Mouse (Mus musculus): ENCODE measurements around the gene Lrp6. TPM values are rescaled to one million over a fixed set of nuclear protein-coding genes. Genes with fewer than 3 reads are reported as not detected.

Gene Lrp6
- polyA plus RNA-seq, 1 experiment from 2014 or later: 41.6 TPM

DNA sequence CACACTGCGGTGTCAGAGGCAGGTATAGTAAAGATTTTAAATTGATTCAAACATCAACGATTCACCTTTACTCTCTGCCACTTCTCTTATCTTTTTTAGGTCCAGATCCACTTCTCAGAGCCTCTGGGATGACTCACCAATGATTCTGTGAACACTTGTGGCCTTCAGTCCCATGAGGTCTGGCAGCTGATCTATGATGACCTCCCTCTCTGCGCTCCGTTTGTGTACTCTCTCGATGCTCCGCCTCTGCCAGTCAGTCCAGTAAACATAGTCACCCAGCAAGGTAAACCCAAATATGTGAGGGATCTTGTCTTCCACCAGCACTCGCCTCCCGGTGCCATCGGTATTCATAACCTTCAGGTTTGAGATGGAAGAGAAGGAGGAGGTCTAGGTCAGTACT lies 80.4 kb downstream of the Lrp6 start:
- Histone ChIP-seq H3K9ac (no peak overlapping the region), H3K9me3 (no peaks in the 10 kb centered on the region), H3K4me1 (0 out of 2 replicates have a peak, but pooled peaks cover 2% of the 10 kb centered on the region), H3K27ac (no peak overlapping the region), H3K4me2 (replicated peaks) (no peak overlapping the region), H3K27me3 (no peaks in the 10 kb centered on the region), H3K4me3 (no peak overlapping the region), H3K36me3 (peaks cover 32% of the 10 kb centered on the region)
- 91% methylated on average over 9 of the region's 9 CpGs for WGBS
- ATAC-seq (ENCODE audit: insufficient number of reproducible peaks, insufficient read depth, low FRiP score, low TSS enrichment): no peak

DNA sequence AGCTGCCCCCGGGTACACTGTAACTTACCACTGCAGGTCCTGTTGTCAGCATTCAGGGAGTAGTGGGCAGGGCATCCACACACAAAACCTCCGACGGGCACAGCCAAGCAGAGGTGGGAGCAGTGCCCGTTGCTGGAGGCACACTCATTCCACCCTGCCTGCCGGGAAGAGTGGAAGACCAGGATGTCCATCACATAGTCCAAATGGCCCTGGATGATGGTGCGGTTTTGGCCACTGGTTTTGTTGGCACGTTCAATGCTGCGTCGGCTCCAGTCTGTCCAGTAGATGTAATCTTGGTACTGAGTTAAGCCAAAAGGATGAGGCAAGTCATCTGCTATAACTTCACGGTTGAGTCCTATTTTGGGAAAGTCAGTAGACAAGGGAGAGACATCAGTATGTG lies 87.3 kb downstream of the Lrp6 start:
- H3K9ac ChIP-seq: no peak overlapping the region
- H3K4me2 ChIP-seq (replicated peaks): no peak overlapping the region
- peaks cover 50% of the 10 kb centered on the region for H3K36me3 ChIP-seq
- no peak overlapping the region for H3K4me3 ChIP-seq
- no peaks in the 10 kb centered on the region for H3K27me3 ChIP-seq
- no peak for ATAC-seq (ENCODE audit: insufficient number of reproducible peaks, insufficient read depth, low FRiP score, low TSS enrichment)
- WGBS: 97% methylated on average over 10 of the region's 10 CpGs
- no peaks in the 10 kb centered on the region; the same call in 1 of the 2 replicates for H3K4me1 ChIP-seq
- H3K27ac ChIP-seq: no peak overlapping the region
- H3K9me3 ChIP-seq: no peaks in the 10 kb centered on the region

DNA sequence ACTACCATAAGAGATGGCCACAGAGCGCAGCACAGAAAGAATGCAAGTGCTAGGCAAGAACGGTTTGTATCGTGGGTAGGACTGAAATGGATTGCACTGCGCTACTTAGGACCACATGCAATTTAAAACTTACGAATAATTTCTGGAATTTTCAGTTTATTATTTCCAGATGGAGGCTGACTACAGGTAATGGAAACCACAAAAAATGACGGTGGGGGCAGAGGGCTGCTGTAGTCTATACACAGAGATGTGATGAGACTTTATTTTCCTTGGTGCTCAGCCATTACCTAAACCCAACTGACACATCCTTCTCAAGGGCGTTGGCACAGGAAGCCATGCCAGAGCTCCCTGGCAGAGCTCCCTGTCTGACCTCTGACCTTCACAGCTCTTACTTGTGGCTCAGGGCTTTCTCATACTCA lies 93.6 kb downstream of the Lrp6 start:
- ATAC-seq (ENCODE audit: insufficient number of reproducible peaks, insufficient read depth, low FRiP score, low TSS enrichment): peak; percentile 81
- peak overlapping the region; percentile 74 for H3K27ac ChIP-seq

DNA sequence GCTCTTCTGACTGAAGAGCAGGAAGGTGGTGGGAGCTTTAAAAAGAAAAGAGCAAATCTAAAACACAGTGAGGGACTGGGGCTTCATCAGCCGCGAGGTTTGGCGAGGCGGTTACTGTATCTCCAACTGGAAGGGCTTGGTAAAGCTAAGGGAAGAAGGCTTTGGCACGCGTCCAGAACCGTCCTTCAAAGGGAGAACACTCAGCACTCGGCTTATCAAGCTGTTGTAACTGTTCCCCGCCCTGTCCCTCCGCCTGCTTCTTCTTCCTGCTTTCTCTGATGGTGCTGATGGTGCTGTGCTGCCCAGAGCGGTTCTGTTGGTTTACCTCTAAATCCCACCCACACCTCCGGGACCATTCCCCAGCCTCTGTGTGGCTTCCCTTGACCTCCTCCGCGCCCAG lies 95.9 kb downstream of the Lrp6 start:
- Histone ChIP-seq H3K4me1 (peaks cover 14% of the 10 kb centered on the region; the same call in 1 of the 2 replicates), H3K4me3 (no peak overlapping the region), H3K36me3 (peaks cover 33% of the 10 kb centered on the region), H3K4me2 (replicated peaks) (no peak overlapping the region), H3K27me3 (no peaks in the 10 kb centered on the region), H3K9me3 (no peaks in the 10 kb centered on the region), H3K9ac (no peak overlapping the region), H3K27ac (0 out of 2 replicates have a peak overlapping the region, but pooled peaks have one; percentile 50)
- ATAC-seq (ENCODE audit: insufficient number of reproducible peaks, insufficient read depth, low FRiP score, low TSS enrichment): no peak
- 88% methylated on average over 14 of the region's 14 CpGs for WGBS

More for the DNA sequence above, 93.6 kb downstream of the Lrp6 start:
- Histone ChIP-seq H3K27me3 (no peaks in the 10 kb centered on the region), H3K4me1 (peaks cover 14% of the 10 kb centered on the region), H3K9ac (no peak overlapping the region), H3K4me2 (replicated peaks) (no peak overlapping the region), H3K9me3 (no peaks in the 10 kb centered on the region), H3K36me3 (peaks cover 36% of the 10 kb centered on the region), H3K4me3 (no peak overlapping the region)
- 31% methylated on average over 7 of the region's 7 CpGs for WGBS

DNA sequence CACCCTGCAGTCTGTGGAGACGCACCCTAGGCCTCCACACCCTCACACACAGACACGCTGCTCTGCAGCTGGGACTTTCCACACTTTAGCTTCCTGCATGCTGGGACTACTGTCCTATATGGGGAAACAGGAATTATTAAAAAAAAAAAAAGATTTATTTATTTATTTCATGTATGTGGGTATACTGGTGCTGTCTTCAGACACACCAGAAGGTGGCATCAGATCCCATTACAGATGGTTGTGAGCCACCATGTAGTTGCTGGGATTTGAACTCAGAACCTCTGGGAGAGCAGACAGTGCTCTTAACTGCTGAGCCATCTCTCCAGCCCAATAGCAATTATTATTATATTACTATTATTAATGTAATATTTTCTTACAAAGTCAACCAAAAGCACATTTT lies 97.5 kb downstream of the Lrp6 start:
- WGBS: 96% methylated on average over 2 of the region's 2 CpGs
- Histone ChIP-seq H3K9ac (no peak overlapping the region), H3K4me1 (peaks cover 14% of the 10 kb centered on the region; the same call in 1 of the 2 replicates), H3K4me3 (no peak overlapping the region), H3K9me3 (no peaks in the 10 kb centered on the region), H3K27me3 (no peaks in the 10 kb centered on the region), H3K4me2 (replicated peaks) (no peak overlapping the region), H3K27ac (no peak overlapping the region), H3K36me3 (peaks cover 37% of the 10 kb centered on the region)
- no peak for ATAC-seq (ENCODE audit: insufficient number of reproducible peaks, insufficient read depth, low FRiP score, low TSS enrichment)

DNA sequence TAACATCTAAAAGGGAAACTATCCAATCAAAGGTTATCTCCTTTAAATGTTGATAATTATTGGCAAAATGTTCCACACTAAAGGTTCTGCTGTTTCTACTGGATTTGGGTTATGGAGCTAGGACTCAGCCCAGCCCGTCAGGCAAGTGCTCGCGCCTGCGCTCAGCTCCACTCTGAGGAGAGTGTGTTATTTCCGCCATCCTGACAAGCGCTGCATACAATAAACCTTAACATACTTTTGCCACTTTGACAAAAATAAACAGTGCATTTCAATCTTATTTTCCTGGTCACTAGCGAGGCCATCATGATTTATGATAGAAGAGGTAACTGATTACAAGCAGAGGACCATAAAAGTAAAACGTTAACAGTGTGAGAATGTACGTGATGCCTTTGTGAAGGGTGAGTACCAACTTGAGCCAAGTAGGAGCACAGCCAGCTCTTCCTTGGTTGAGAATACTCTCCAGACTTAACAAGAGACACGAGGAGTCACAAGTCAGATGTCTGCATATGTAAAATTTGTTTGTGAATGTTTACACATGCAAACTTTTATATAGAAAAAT lies 100.0 kb downstream of the Lrp6 start:
- H3K4me1 ChIP-seq: peaks cover 4% of the 10 kb centered on the region; the same call in 1 of the 2 replicates
- ATAC-seq (ENCODE audit: insufficient number of reproducible peaks, insufficient read depth, low FRiP score, low TSS enrichment): no peak
- no peak overlapping the region for H3K4me3 ChIP-seq
- 93% methylated on average over 10 of the region's 10 CpGs for WGBS
- no peak overlapping the region for H3K4me2 ChIP-seq (replicated peaks)
- no peaks in the 10 kb centered on the region for H3K27me3 ChIP-seq
- H3K9ac ChIP-seq: no peak overlapping the region
- peaks cover 46% of the 10 kb centered on the region for H3K36me3 ChIP-seq
- H3K9me3 ChIP-seq: no peaks in the 10 kb centered on the region
- no peak overlapping the region for H3K27ac ChIP-seq

DNA sequence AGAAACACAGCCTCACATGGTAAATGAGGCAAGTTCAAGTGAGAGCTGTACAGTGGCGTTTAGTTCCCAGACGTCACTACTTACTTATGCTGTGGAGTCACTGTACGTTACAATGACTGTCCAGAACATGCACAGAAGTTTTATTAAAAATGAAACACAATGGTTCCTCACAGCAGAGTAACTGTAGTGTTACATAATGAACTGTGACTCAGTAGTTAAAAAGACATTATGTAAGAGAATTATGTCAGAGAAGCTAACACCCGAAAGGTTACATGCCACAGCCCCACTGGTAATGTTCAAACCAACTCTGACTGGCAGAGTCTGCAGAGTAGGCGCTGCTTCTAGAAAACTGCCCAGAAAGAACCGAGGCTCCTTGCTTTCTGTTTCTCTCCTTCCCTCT lies 105.6 kb downstream of the Lrp6 start:
- ATAC-seq (ENCODE audit: insufficient number of reproducible peaks, insufficient read depth, low FRiP score, low TSS enrichment): no peak
- 93% methylated on average over 6 of the region's 6 CpGs for WGBS
- Histone ChIP-seq H3K4me3 (no peak overlapping the region), H3K27me3 (no peaks in the 10 kb centered on the region), H3K4me1 (no peaks in the 10 kb centered on the region), H3K36me3 (peaks cover 67% of the 10 kb centered on the region), H3K9ac (no peak overlapping the region), H3K27ac (no peak overlapping the region), H3K9me3 (no peaks in the 10 kb centered on the region), H3K4me2 (replicated peaks) (no peak overlapping the region)

DNA sequence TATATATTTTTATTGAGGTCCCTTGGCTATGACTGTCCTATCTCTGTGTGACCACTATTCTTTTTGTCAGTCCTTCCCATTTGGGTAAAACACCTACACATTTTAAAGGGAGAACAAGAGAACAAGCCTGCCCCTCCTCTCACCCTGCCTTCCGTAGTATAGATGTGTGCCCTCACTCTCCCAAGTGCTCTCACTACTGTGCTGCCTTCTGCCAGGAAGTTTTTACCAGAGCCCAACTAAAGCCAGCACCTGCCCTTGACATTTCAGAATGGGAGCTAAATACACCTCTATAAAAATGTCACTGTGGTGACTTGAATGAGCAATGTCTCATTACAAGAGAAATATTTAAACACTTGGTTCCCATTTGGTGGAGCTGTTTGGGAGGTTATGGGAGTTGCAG lies 108.4 kb downstream of the Lrp6 start:
- Histone ChIP-seq H3K27me3 (no peaks in the 10 kb centered on the region), H3K9me3 (no peaks in the 10 kb centered on the region), H3K4me1 (no peaks in the 10 kb centered on the region), H3K4me2 (replicated peaks) (no peak overlapping the region), H3K36me3 (peaks cover 79% of the 10 kb centered on the region), H3K27ac (no peak overlapping the region), H3K9ac (no peak overlapping the region), H3K4me3 (no peak overlapping the region)
- 90% methylated on average over 1 of the region's 1 CpGs for WGBS
- no peak for ATAC-seq (ENCODE audit: insufficient number of reproducible peaks, insufficient read depth, low FRiP score, low TSS enrichment)

DNA sequence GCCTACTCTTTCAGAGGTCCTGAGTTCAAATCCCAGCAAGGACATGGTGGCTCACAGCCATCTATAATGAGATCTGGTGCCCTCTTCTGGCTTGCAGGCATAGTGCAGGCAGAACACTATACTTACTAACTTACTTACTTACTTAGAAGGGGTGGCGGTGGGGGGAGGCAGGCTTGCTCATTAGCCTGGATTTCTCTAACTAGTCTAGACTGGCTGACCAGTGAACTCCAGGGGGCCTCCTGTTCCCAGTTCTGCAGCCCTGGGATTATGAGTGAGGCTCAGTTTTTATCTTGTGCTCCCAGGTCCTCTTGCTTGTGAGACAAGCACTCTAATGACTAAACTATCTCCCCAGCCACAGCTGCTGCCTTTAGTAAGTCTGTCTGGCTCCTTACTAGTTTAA lies 112.7 kb downstream of the Lrp6 start:
- ATAC-seq (ENCODE audit: insufficient number of reproducible peaks, insufficient read depth, low FRiP score, low TSS enrichment): no peak

DNA sequence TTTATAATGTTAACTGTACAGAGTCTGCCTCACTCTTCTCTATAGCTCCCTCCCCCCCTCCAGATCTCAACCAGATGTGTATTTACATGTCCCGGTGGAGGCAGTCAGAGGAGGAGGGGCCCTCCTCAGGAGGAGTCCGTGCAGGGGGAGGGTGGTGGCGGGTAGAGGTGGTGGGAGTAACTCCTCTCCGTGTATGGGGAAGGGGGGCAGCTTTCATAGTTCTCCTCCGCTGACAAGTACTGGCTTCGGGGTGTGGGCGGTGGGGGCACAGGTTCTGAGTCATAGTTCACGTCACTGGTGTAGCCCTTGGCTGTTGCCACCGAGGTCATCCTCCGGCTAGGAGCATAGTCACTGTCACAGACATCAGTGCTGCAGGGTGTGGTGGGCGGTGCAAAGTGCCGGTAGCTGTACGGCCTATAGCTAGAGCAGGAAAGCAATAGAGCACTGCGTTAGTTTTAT lies 116.1 kb downstream of the Lrp6 start:
- H3K27me3 ChIP-seq: no peaks in the 10 kb centered on the region
- peaks cover 23% of the 10 kb centered on the region for H3K4me1 ChIP-seq
- H3K27ac ChIP-seq: peak overlapping the region; percentile 81
- peaks cover 60% of the 10 kb centered on the region for H3K36me3 ChIP-seq
- 36% methylated on average over 14 of the region's 14 CpGs for WGBS
- H3K4me2 ChIP-seq (replicated peaks): peak overlapping the region; percentile 17; the same call in 1 of the 2 replicates
- no peaks in the 10 kb centered on the region for H3K9me3 ChIP-seq
- peak; percentile 89 for ATAC-seq (ENCODE audit: insufficient number of reproducible peaks, insufficient read depth, low FRiP score, low TSS enrichment)
- no peak overlapping the region for H3K9ac ChIP-seq
- no peak overlapping the region for H3K4me3 ChIP-seq

More for the DNA sequence above, 112.7 kb downstream of the Lrp6 start:
- no peaks in the 10 kb centered on the region for H3K27me3 ChIP-seq
- H3K4me2 ChIP-seq (replicated peaks): no peak overlapping the region
- H3K9me3 ChIP-seq: no peaks in the 10 kb centered on the region
- WGBS: 92% methylated on average over 1 of the region's 1 CpGs
- H3K4me1 ChIP-seq: peaks cover 23% of the 10 kb centered on the region
- H3K4me3 ChIP-seq: no peak overlapping the region
- no peak overlapping the region for H3K27ac ChIP-seq
- no peak overlapping the region for H3K9ac ChIP-seq
- peaks cover 77% of the 10 kb centered on the region for H3K36me3 ChIP-seq

DNA sequence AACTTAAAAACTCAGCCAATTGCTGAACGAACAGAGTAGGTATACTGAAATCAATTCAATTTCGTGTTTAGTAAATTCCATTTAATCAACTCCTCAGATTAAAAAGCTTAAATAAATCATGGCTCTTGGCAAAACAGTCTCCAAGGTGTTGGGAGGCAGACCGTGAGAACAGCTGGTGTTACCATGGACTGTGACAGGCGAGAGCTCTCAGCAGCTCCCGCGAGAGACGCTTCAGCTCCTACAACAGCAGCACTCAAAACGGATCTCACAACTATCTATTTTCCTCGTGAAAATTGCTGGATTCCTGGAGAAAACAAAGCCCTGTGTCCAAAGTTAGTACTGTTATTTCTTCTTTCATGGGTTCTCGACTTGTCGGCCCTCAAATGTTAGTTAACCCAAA lies 116.8 kb downstream of the Lrp6 start:
- WGBS: 60% methylated on average over 11 of the region's 11 CpGs

DNA sequence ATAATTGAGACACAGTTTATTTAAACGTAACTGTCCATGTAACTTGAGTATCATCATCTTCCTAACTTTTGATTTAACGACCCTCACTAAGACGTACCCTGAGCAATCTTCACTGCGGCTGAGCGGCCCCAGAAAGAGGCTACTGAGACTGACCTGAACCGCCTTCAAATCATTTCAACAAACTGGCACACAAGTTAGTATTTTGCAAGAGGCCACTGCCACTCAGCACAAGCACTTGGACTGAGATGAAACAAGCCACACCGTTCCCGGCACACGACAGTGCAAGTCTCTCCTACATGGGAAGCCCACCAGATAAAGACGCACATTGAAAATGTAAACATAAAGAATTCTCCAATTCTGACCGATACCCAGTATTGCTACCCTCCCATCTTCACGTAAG lies 118.3 kb downstream of the Lrp6 start:
- H3K4me1 ChIP-seq: peaks cover 23% of the 10 kb centered on the region
- no peak for ATAC-seq (ENCODE audit: insufficient number of reproducible peaks, insufficient read depth, low FRiP score, low TSS enrichment)
- no peak overlapping the region for H3K4me2 ChIP-seq (replicated peaks)
- no peak overlapping the region for H3K9ac ChIP-seq
- no peak overlapping the region for H3K27ac ChIP-seq
- H3K27me3 ChIP-seq: no peaks in the 10 kb centered on the region
- no peaks in the 10 kb centered on the region for H3K9me3 ChIP-seq
- H3K4me3 ChIP-seq: no peak overlapping the region
- peaks cover 44% of the 10 kb centered on the region for H3K36me3 ChIP-seq
- WGBS: 83% methylated on average over 12 of the region's 12 CpGs

More for the DNA sequence above, 116.8 kb downstream of the Lrp6 start:
- peaks cover 57% of the 10 kb centered on the region for H3K36me3 ChIP-seq
- H3K4me2 ChIP-seq (replicated peaks): no peak overlapping the region
- H3K27me3 ChIP-seq: no peaks in the 10 kb centered on the region
- peak overlapping the region; percentile 79 for H3K27ac ChIP-seq
- ATAC-seq (ENCODE audit: insufficient number of reproducible peaks, insufficient read depth, low FRiP score, low TSS enrichment): no peak
- H3K4me1 ChIP-seq: peaks cover 23% of the 10 kb centered on the region
- H3K4me3 ChIP-seq: no peak overlapping the region
- H3K9me3 ChIP-seq: no peaks in the 10 kb centered on the region
- no peak overlapping the region for H3K9ac ChIP-seq
